Mouse (Mus musculus): ENCODE measurements at regions not wholly inside any gene's neighbourhood (a gene's known extent, or its start where the extent isn't known, plus 50 kb on each side); places are given as distances from the start of the nearest gene placed in this dataset.

DNA sequence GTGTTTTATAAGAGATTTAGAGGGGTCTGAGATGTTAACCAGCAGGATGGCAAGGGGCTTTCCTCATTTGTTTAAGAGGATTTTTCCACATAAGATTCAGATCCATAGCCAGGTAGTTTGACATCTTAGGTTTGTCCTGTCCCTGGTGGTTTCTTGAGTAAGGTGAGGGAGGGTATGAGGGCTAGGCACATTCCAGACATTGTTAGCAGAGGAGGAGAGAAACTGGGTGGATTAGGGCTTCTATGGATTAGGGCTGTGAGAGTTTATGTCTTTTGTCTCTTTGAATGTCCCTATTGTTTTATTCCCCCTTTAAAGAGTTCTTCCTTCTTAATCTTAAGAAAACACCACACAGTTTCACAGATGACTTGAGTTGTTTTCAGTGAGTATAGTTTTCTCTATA is 138.6 kb upstream of the Tnfaip3 start:
- no peaks in the 10 kb centered on the region for H3K36me3 ChIP-seq (ENCODE audit: control insufficient read depth)
- H3K4me1 ChIP-seq (ENCODE audit: control insufficient read depth): no peaks in the 10 kb centered on the region
- H3K27me3 ChIP-seq (ENCODE audit: control insufficient read depth): no peaks in the 10 kb centered on the region
- H3K4me3 ChIP-seq (replicated peaks): no peak overlapping the region
- TF ChIP-seq GATA1 (IDR thresholded peaks at IDR 0.05; ENCODE audit: low read length) (no peak), TAL1 (IDR thresholded peaks at IDR 0.05; ENCODE audit: low read length) (no peak)
- no peaks in the 10 kb centered on the region for H3K9me3 ChIP-seq (ENCODE audit: control insufficient read depth, low read length)

DNA sequence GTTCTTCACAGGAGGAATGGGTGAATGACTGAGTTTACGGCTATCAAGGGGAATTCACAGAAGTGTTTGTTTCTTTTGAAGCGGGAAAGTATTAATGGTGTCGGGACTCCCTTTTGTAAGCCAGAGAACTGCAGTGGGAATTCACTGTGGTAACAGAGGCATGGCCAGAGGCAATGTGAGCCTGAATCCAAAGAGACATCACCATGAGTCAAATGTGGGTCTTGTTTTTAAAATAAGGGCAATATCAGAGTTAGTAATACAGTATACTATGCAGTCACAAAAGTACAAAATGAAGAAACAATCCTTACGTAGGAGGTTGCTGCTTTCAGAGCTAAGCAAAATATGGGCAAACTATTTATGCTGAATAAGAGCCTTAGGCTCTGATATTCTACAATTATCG is 137.3 kb upstream of the Tnfaip3 start:
- Histone ChIP-seq H3K27me3 (ENCODE audit: control insufficient read depth) (no peaks in the 10 kb centered on the region), H3K4me3 (replicated peaks) (no peak overlapping the region), H3K4me1 (ENCODE audit: control insufficient read depth) (no peaks in the 10 kb centered on the region), H3K9me3 (ENCODE audit: control insufficient read depth, low read length) (no peaks in the 10 kb centered on the region), H3K36me3 (ENCODE audit: control insufficient read depth) (no peaks in the 10 kb centered on the region)
- TF ChIP-seq GATA1 (IDR thresholded peaks at IDR 0.05; ENCODE audit: low read length) (no peak), TAL1 (IDR thresholded peaks at IDR 0.05; ENCODE audit: low read length) (no peak)

DNA sequence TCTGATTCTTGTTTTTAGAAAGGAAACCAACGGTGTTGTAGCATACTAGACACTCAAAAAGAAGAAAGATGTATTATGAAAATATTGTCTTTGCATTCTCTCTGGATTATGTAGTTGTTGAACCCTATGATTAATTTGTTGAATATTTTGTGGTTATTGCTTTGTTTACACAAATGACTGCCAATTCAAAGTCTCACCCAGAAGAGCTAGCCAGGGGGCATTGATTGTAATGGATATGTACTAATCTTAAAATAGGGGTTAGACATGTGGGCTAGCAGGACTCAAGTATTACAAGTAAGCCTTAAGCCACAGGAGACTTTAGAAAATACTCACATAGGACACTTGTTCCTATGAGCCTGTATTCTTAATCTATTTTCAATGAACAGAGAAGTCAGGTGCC is 135.3 kb upstream of the Tnfaip3 start:
- Histone ChIP-seq H3K36me3 (ENCODE audit: control insufficient read depth) (no peaks in the 10 kb centered on the region), H3K4me1 (ENCODE audit: control insufficient read depth) (no peaks in the 10 kb centered on the region), H3K9me3 (ENCODE audit: control insufficient read depth, low read length) (no peaks in the 10 kb centered on the region), H3K27me3 (ENCODE audit: control insufficient read depth) (no peaks in the 10 kb centered on the region), H3K4me3 (replicated peaks) (no peak overlapping the region)
- TF ChIP-seq TAL1 (IDR thresholded peaks at IDR 0.05; ENCODE audit: low read length) (no peak), GATA1 (IDR thresholded peaks at IDR 0.05; ENCODE audit: low read length) (no peak)

GRCm38 (mm10) chr10:19150005-19150404 is 134.5 kb upstream of the Tnfaip3 start:
- TF ChIP-seq GATA1 (IDR thresholded peaks at IDR 0.05; ENCODE audit: low read length) (no peak), TAL1 (IDR thresholded peaks at IDR 0.05; ENCODE audit: low read length) (no peak)
- H3K9me3 ChIP-seq (ENCODE audit: control insufficient read depth, low read length): no peaks in the 10 kb centered on the region
- no peaks in the 10 kb centered on the region for H3K4me1 ChIP-seq (ENCODE audit: control insufficient read depth)
- H3K27me3 ChIP-seq (ENCODE audit: control insufficient read depth): no peaks in the 10 kb centered on the region
- H3K36me3 ChIP-seq (ENCODE audit: control insufficient read depth): no peaks in the 10 kb centered on the region
- H3K4me3 ChIP-seq (replicated peaks): no peak overlapping the region

GRCm38 (mm10) chr10:19149196-19149869 is 133.9 kb upstream of the Tnfaip3 start:
- Histone ChIP-seq H3K4me1 (ENCODE audit: control insufficient read depth) (no peaks in the 10 kb centered on the region), H3K27me3 (ENCODE audit: control insufficient read depth) (no peaks in the 10 kb centered on the region), H3K36me3 (ENCODE audit: control insufficient read depth) (no peaks in the 10 kb centered on the region), H3K9me3 (ENCODE audit: control insufficient read depth, low read length) (no peaks in the 10 kb centered on the region), H3K4me3 (replicated peaks) (no peak overlapping the region)
- TF ChIP-seq GATA1 (IDR thresholded peaks at IDR 0.05; ENCODE audit: low read length): no peak
- no peak for TF ChIP-seq TAL1 (IDR thresholded peaks at IDR 0.05; ENCODE audit: low read length)

GRCm38 (mm10) chr10:19141481-19141880 is 126.0 kb upstream of the Tnfaip3 start:
- H3K4me3 ChIP-seq (replicated peaks): no peak overlapping the region

GRCm38 (mm10) chr10:19140628-19141027 is 125.2 kb upstream of the Tnfaip3 start:
- no peak for TF ChIP-seq GATA1 (IDR thresholded peaks at IDR 0.05; ENCODE audit: low read length)
- no peak for TF ChIP-seq TAL1 (IDR thresholded peaks at IDR 0.05; ENCODE audit: low read length)
- H3K9me3 ChIP-seq (ENCODE audit: control insufficient read depth, low read length): no peaks in the 10 kb centered on the region
- no peak overlapping the region for H3K4me3 ChIP-seq (replicated peaks)
- H3K4me1 ChIP-seq (ENCODE audit: control insufficient read depth): no peaks in the 10 kb centered on the region
- H3K36me3 ChIP-seq (ENCODE audit: control insufficient read depth): no peaks in the 10 kb centered on the region
- H3K27me3 ChIP-seq (ENCODE audit: control insufficient read depth): no peaks in the 10 kb centered on the region

More at GRCm38 (mm10) chr10:19141481-19141880, 126.0 kb upstream of the Tnfaip3 start:
- Histone ChIP-seq H3K4me1 (ENCODE audit: control insufficient read depth) (no peaks in the 10 kb centered on the region), H3K9me3 (ENCODE audit: control insufficient read depth, low read length) (no peaks in the 10 kb centered on the region), H3K36me3 (ENCODE audit: control insufficient read depth) (no peaks in the 10 kb centered on the region), H3K27me3 (ENCODE audit: control insufficient read depth) (no peaks in the 10 kb centered on the region)
- TF ChIP-seq GATA1 (IDR thresholded peaks at IDR 0.05; ENCODE audit: low read length): no peak
- no peak for TF ChIP-seq TAL1 (IDR thresholded peaks at IDR 0.05; ENCODE audit: low read length)

DNA sequence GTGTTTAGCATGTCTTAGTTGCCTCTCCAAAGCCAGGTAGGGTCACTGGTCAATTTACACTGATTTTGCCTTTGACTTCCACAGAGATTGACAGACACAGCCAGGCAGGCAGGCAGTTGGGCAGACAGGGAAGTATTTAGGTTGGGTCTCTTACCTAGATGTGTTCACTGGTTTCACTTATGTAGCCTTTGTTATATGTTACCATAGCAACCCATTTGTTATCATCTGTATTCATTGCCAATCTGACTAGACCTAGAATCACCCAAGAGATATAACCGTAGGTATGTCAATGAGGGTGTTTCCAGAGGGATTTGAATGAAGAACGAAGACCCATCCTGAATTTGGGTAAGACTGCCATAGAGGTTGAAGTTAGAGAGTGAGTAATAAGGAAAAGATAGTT is 123.8 kb upstream of the Tnfaip3 start:
- Histone ChIP-seq H3K4me1 (ENCODE audit: control insufficient read depth) (no peaks in the 10 kb centered on the region), H3K27me3 (ENCODE audit: control insufficient read depth) (no peaks in the 10 kb centered on the region), H3K4me3 (replicated peaks) (no peak overlapping the region), H3K36me3 (ENCODE audit: control insufficient read depth) (no peaks in the 10 kb centered on the region), H3K9me3 (ENCODE audit: control insufficient read depth, low read length) (no peaks in the 10 kb centered on the region)
- TF ChIP-seq GATA1 (IDR thresholded peaks at IDR 0.05; ENCODE audit: low read length) (no peak), TAL1 (IDR thresholded peaks at IDR 0.05; ENCODE audit: low read length) (no peak)

GRCm38 (mm10) chr10:19138258-19138657 is 122.8 kb upstream of the Tnfaip3 start:
- no peaks in the 10 kb centered on the region for H3K36me3 ChIP-seq (ENCODE audit: control insufficient read depth)
- H3K27me3 ChIP-seq (ENCODE audit: control insufficient read depth): no peaks in the 10 kb centered on the region
- H3K4me3 ChIP-seq (replicated peaks): no peak overlapping the region
- no peaks in the 10 kb centered on the region for H3K4me1 ChIP-seq (ENCODE audit: control insufficient read depth)
- TF ChIP-seq TAL1 (IDR thresholded peaks at IDR 0.05; ENCODE audit: low read length) (no peak), GATA1 (IDR thresholded peaks at IDR 0.05; ENCODE audit: low read length) (no peak)
- no peaks in the 10 kb centered on the region for H3K9me3 ChIP-seq (ENCODE audit: control insufficient read depth, low read length)
